Mouse (Mus musculus) bone marrow, adult 2 months (tissue): ENCODE results near the gene Cntnap2. TPM values are rescaled to one million over a fixed set of nuclear protein-coding genes. Genes with fewer than 3 reads are reported as not detected.

Experiments
- H3K27ac ChIP-seq: fragments of 200-500 bp; 2 replicates; pipeline ENCODE4 v1.5.1; 2012; ENCODE audit warnings: low read depth, mild to moderate bottlenecking, control low read depth, inconsistent platforms, low read length; ENCODE audit not compliant: control insufficient read depth, poor library complexity, insufficient read depth
- H3K4me1 ChIP-seq: fragments of 200-500 bp; 2 replicates; pipeline ENCODE4 v1.6.1; 2011; ENCODE audit warnings: low read length; ENCODE audit not compliant: control insufficient read depth, insufficient read depth
- H3K4me3 ChIP-seq: fragments of 200-500 bp; replicated peaks from 2 replicates; pipeline ENCODE3; 2011; ENCODE audit warnings: mild to moderate bottlenecking, low read depth, low read length, control low read depth; ENCODE audit not compliant: control insufficient read depth
- CTCF ChIP-seq: fragments of 200-500 bp; IDR thresholded peaks from 2 replicates; pipeline ENCODE4 v1.5.1; 2011; ENCODE audit warnings: low read length, control low read depth; ENCODE audit not compliant: control insufficient read depth, insufficient read depth
- POLR2A ChIP-seq: fragments of 200-500 bp; IDR thresholded peaks from 2 replicates; pipeline ENCODE4 v1.6.1; 2011; ENCODE audit warnings: low read depth, mild to moderate bottlenecking, control low read depth, low read length, borderline replicate concordance; ENCODE audit not compliant: control insufficient read depth
- WGBS: fragments of 180-500 bp; shearing (Covaris S2); methylation state at CpG from one replicate; pipeline ENCODE4 v1.1.7; 2018; 5-methylcytosine and 5-hydroxymethylcytosine counted together
- polyA plus RNA-seq: library from polyadenylated mRNA; stranded (reverse); fragments of >200 nt; gene quantifications from 2 replicates; pipeline ENCODE4 v1.2.4, GENCODE M21; 2011; ENCODE audit warnings: low replicate concordance; ENCODE audit not compliant: missing spikeins, insufficient read depth, insufficient read length

Cntnap2 gene
- polyA plus RNA-seq, 1 experiment = 0.40 TPM

- no peak for TF ChIP-seq POLR2A
- TF ChIP-seq CTCF = no peak
- 50% methylated on average over 1 of the region's 1 CpGs for WGBS
Measured at GRCm38 (mm10) chr6:46263171-46263570, 1204.0 kb downstream of the Cntnap2 start.

GRCm38 (mm10) chr6:46346946-46347345, 1287.8 kb downstream of the Cntnap2 start:
- TF ChIP-seq POLR2A (no peak), CTCF (no peak)
- Histone ChIP-seq H3K4me1 (no peaks in the 10 kb centered on the region), H3K4me3 (no peak overlapping the region), H3K27ac (no peak overlapping the region)
- WGBS = 84% methylated on average over 5 of the region's 5 CpGs

More at GRCm38 (mm10) chr6:46263171-46263570, 1204.0 kb downstream of the Cntnap2 start:
- H3K4me1 ChIP-seq = no peaks in the 10 kb centered on the region
- no peak overlapping the region for H3K27ac ChIP-seq
- no peak overlapping the region for H3K4me3 ChIP-seq

GRCm38 (mm10) chr6:46361091-46361490, 1301.9 kb downstream of the Cntnap2 start:
- WGBS = 83% methylated on average over 2 of the region's 2 CpGs
- TF ChIP-seq CTCF (no peak), POLR2A (no peak)
- H3K4me3 ChIP-seq = no peak overlapping the region
- H3K4me1 ChIP-seq = no peaks in the 10 kb centered on the region
- H3K27ac ChIP-seq = no peak overlapping the region

GRCm38 (mm10) chr6:46362156-46362555, 1303.0 kb downstream of the Cntnap2 start:
- TF ChIP-seq CTCF = no peak
- no peak for TF ChIP-seq POLR2A
- Histone ChIP-seq H3K4me1 (no peaks in the 10 kb centered on the region), H3K4me3 (no peak overlapping the region), H3K27ac (no peak overlapping the region)
- WGBS = 79% methylated on average over 1 of the region's 1 CpGs

- Histone ChIP-seq H3K4me3 (no peak overlapping the region), H3K27ac (no peak overlapping the region), H3K4me1 (no peaks in the 10 kb centered on the region)
- 57% methylated on average over 2 of the region's 2 CpGs for WGBS
- no peak for TF ChIP-seq CTCF
- TF ChIP-seq POLR2A = no peak
Measured at GRCm38 (mm10) chr6:46398725-46399589, 1339.8 kb downstream of the Cntnap2 start.

GRCm38 (mm10) chr6:46414154-46414553, 1355.0 kb downstream of the Cntnap2 start:
- TF ChIP-seq POLR2A (no peak), CTCF (no peak)
- Histone ChIP-seq H3K4me3 (no peak overlapping the region), H3K27ac (no peak overlapping the region)

GRCm38 (mm10) chr6:46414562-46414961, 1355.4 kb downstream of the Cntnap2 start:
- no peak overlapping the region for H3K4me3 ChIP-seq
- WGBS = 84% methylated on average over 4 of the region's 4 CpGs
- no peak for TF ChIP-seq POLR2A
- no peak for TF ChIP-seq CTCF
- H3K4me1 ChIP-seq = no peaks in the 10 kb centered on the region
- no peak overlapping the region for H3K27ac ChIP-seq

More at GRCm38 (mm10) chr6:46414154-46414553, 1355.0 kb downstream of the Cntnap2 start:
- H3K4me1 ChIP-seq = no peaks in the 10 kb centered on the region

GRCm38 (mm10) chr6:46419827-46420226, 1360.7 kb downstream of the Cntnap2 start:
- H3K4me1 ChIP-seq = no peaks in the 10 kb centered on the region
- no peak overlapping the region for H3K27ac ChIP-seq
- TF ChIP-seq CTCF = no peak
- no peak for TF ChIP-seq POLR2A
- no peak overlapping the region for H3K4me3 ChIP-seq

GRCm38 (mm10) chr6:46420349-46420748, 1361.2 kb downstream of the Cntnap2 start:
- no peak for TF ChIP-seq CTCF
- no peak for TF ChIP-seq POLR2A
- Histone ChIP-seq H3K27ac (no peak overlapping the region), H3K4me1 (no peaks in the 10 kb centered on the region), H3K4me3 (no peak overlapping the region)

GRCm38 (mm10) chr6:46428231-46428630, 1369.1 kb downstream of the Cntnap2 start:
- TF ChIP-seq CTCF (no peak), POLR2A (no peak)
- no peak overlapping the region for H3K4me3 ChIP-seq
- no peaks in the 10 kb centered on the region for H3K4me1 ChIP-seq
- WGBS = 66% methylated on average over 5 of the region's 5 CpGs
- no peak overlapping the region for H3K27ac ChIP-seq
